Mouse (Mus musculus) lung, postnatal 4 days (tissue): ENCODE results near the gene Ep400.

Experiments used
- DNase-seq, 2 experiments: peaks; one replicate each; pipeline ENCODE4 v3.0.0; 2021

The Ep400 gene

GRCm38 (mm10) chr5:110770448-110771158, at the start of gene Ep400:
Gene Ep400 (minus strand): TSS chr5:110770717.
- peak; percentile 100 for DNase-seq

- peak; percentile 99 to 100 for DNase-seq
Observed at GRCm38 (mm10) chr5:110809667-110810325, 39.3 kb upstream of the Ep400 start, which contains the start of gene Ulk1. Gene Ulk1 (minus strand): TSS chr5:110810097.

- peak in 1 of 2 experiments; percentile 38 for DNase-seq
Observed at GRCm38 (mm10) chr5:110808821-110809666, 38.5 kb upstream of the Ep400 start.

- DNase-seq = peak; percentile 92 to 93
Observed at GRCm38 (mm10) chr5:110808061-110808631, 37.6 kb upstream of the Ep400 start.

GRCm38 (mm10) chr5:110807453-110807852, 36.9 kb upstream of the Ep400 start:
- DNase-seq = no peak

GRCm38 (mm10) chr5:110806676-110807075, 36.2 kb upstream of the Ep400 start:
- no peak for DNase-seq

- DNase-seq = no peak
Observed at GRCm38 (mm10) chr5:110806154-110806553, 35.6 kb upstream of the Ep400 start.

- DNase-seq = no peak
Observed at GRCm38 (mm10) chr5:110804012-110804743, 33.7 kb upstream of the Ep400 start.

GRCm38 (mm10) chr5:110802809-110803208, 32.3 kb upstream of the Ep400 start:
- DNase-seq = no peak

- DNase-seq = no peak
Observed at GRCm38 (mm10) chr5:110802186-110802585, 31.7 kb upstream of the Ep400 start.

- DNase-seq = no peak
Observed at GRCm38 (mm10) chr5:110801036-110801624, 30.6 kb upstream of the Ep400 start.

GRCm38 (mm10) chr5:110797696-110798095, 27.2 kb upstream of the Ep400 start:
- DNase-seq = peak in 1 of 2 experiments; percentile 39

GRCm38 (mm10) chr5:110794363-110794762, 23.8 kb upstream of the Ep400 start:
- no peak for DNase-seq

- peak in 1 of 2 experiments; percentile 62 for DNase-seq
Observed at GRCm38 (mm10) chr5:110788684-110789083, 18.2 kb upstream of the Ep400 start.

- DNase-seq = no peak
Observed at GRCm38 (mm10) chr5:110786081-110786835, 15.7 kb upstream of the Ep400 start.

GRCm38 (mm10) chr5:110783150-110783549, 12.6 kb upstream of the Ep400 start:
- DNase-seq = no peak

- no peak for DNase-seq
Observed at GRCm38 (mm10) chr5:110781529-110782238, 11.2 kb upstream of the Ep400 start.

GRCm38 (mm10) chr5:110780761-110781528, 10.4 kb upstream of the Ep400 start:
- DNase-seq = no peak

GRCm38 (mm10) chr5:110779998-110780760, 9.7 kb upstream of the Ep400 start, which contains the start of gene Pus1:
Gene Pus1 (minus strand): TSS chr5:110780659.
- peak; percentile 95 to 96 for DNase-seq
